Mouse (Mus musculus): ENCODE data around the gene Lpar3. TPM values are rescaled to one million over a fixed set of nuclear protein-coding genes. Genes with fewer than 3 reads are reported as not detected.
A peak's percentile ranks its signal among the peaks of the same experiment; 100 is the strongest.

Lpar3 gene
- total RNA-seq (2021), result under 1 TPM; 0.47 to 0.57 TPM

DNA sequence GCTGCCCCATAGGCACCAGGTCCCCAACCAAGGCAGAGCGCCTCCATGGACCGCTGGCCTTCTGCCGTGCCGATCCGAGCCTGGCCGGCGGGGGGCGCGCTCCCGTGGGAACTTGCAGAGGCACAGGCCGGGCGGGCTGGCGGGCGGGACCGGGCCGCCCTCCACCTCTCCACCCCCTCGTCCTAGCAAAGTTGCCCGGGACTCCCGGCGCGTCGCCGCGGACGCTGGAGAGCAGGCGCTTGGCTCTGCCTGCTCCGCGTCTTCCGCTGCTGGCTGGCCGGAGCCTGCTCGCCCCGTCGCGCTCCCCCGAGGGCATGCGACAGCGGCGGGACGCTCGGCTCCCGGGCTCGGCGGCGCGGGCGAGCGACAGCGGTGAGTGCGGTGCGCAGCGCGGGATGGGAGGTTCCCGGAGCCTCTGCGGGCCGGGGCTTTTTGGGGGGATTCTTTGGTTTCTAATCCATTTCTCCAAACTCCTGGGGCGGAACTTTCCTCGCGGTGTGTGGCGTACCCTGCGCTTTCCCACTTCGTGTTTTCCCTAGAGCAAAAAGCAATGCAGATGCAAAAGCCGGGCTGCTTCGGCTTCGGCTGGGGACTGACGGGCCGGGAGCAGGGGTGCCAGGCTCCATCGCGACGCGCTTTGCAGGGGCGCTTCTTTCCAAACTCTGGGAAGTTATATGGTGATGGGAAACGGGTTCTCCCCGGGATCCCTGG, at the start of gene Lpar3:
Gene Lpar3 (plus strand): TSS at position 188 of the 711 bp plus-strand sequence.
- DNase-seq (ENCODE audit: extremely low spot score in 1 of 2, low spot score in 1 of 2), result peak; percentile 35 to 51

GRCm38 (mm10) chr3:146173030-146173429, 47.7 kb upstream of the Lpar3 start:
- no peak for DNase-seq (ENCODE audit: extremely low spot score in 1 of 2, low spot score in 1 of 2)

DNA sequence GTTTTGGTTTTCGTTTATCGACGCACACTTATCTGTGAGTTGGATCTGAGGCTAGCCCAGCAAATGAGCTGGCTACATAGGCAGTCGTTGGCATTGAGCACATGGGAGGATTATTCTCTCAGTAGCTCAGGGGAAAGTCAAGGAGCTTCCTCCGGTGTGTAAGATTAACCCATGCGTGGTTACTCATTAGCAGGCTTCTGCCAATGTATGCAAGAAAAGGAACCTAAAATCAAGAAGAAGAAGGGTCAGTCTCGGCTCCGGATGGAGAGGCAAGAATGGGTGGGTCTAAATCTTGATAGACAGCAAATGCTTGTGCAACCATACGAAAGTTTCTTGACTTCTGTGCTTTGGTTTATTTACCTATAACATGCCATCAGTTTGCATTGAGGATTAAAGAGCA, 46.5 kb upstream of the Lpar3 start:
- DNase-seq (ENCODE audit: extremely low spot score in 1 of 2, low spot score in 1 of 2), result no peak

DNA sequence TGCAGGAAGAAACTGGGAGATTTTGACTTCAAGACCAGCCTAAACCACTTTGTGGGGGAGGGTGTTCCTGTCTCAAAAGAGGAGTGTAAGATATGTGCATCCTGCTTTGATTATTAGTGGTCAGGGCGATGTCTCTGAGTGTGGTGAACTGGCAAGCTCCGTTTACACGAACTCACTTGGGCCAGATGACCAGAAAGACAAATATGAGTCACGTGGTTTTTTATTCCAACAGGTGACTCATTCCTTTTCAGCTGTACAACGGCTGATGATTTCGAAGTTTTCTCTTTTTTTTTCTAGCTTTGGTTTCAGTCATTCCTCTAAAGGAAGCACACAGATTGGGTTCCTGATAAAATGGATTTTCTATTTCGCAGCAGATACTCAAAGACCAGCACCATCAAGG, 43.5 kb upstream of the Lpar3 start:
- DNase-seq (ENCODE audit: extremely low spot score in 1 of 2, low spot score in 1 of 2), result no peak

GRCm38 (mm10) chr3:146177748-146178582, 42.8 kb upstream of the Lpar3 start:
- peak; percentile 62 to 91 for DNase-seq (ENCODE audit: extremely low spot score in 1 of 2, low spot score in 1 of 2)

- no peak for DNase-seq (ENCODE audit: extremely low spot score in 1 of 2, low spot score in 1 of 2)
These were observed 40.4 kb upstream of the Lpar3 start for GRCm38 (mm10) chr3:146180341-146180740.

DNA sequence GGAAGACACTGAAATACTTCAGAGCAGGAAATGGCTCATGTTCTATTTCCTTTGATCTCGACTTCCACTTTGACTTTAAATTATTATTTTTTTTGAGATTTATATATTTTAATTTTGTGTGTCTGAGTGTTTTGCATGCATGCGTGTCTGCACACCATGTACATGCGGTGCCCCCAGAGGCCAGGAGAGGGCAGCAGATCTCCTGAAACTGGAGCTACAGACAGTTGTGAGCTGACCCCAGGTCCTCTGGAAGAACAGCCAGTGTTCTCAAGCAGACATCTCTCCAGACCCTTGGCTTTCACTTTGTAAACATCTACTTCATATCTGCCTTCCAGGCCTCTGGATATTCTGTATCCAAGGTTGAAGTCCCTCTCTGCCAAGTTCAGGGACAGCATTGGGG, 39.8 kb upstream of the Lpar3 start:
- peak in 1 of 2 experiments; percentile 62 for DNase-seq (ENCODE audit: extremely low spot score in 1 of 2, low spot score in 1 of 2)

GRCm38 (mm10) chr3:146184992-146185657, 35.6 kb upstream of the Lpar3 start:
- DNase-seq (ENCODE audit: extremely low spot score in 1 of 2, low spot score in 1 of 2), result peak; percentile 54 to 66

- no peak for DNase-seq (ENCODE audit: extremely low spot score in 1 of 2, low spot score in 1 of 2)
These were observed 34.7 kb upstream of the Lpar3 start for GRCm38 (mm10) chr3:146186033-146186432.

- DNase-seq (ENCODE audit: extremely low spot score in 1 of 2, low spot score in 1 of 2), result no peak
These were observed 30.8 kb upstream of the Lpar3 start for GRCm38 (mm10) chr3:146189933-146190332.

DNA sequence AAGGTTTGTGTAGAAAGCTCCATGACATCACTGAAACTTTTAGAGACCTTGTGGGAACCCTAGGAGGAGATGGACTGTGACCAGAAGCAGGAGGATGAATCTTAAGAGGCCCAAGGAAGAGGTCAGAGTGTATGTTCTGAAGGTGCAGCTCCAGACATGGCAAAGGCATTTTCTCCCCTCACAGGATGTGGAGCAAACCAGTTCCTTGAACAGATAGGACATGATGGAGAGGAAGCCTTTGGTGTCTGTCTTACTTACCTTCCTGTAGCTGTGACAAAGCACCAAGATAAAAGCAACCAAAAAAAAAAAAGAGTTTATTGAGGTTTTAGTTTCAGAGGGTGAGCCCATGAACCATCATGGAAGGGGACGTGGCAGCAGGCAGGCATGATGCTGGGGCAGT, 28.3 kb upstream of the Lpar3 start:
- DNase-seq (ENCODE audit: extremely low spot score in 1 of 2, low spot score in 1 of 2), result no peak

DNA sequence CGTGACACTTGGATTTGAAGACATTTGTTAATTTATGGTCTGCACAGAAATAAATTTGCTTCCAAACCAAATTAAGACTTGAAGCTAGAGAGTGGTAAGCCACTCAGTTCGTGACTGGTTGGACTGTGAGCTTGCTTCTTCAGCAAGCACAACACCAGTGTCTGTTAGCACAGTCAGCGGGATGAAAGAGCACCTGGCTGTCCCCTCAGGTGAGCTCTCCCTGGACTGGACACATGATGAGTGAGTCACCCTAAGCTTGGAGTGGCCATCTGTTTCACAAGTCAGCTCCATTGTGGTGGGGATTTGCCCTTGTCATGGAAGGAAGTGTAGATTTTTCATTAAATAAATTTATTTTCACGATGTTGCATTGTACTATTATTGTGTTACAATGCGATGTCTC, 25.6 kb upstream of the Lpar3 start:
- no peak for DNase-seq (ENCODE audit: extremely low spot score in 1 of 2, low spot score in 1 of 2)

DNA sequence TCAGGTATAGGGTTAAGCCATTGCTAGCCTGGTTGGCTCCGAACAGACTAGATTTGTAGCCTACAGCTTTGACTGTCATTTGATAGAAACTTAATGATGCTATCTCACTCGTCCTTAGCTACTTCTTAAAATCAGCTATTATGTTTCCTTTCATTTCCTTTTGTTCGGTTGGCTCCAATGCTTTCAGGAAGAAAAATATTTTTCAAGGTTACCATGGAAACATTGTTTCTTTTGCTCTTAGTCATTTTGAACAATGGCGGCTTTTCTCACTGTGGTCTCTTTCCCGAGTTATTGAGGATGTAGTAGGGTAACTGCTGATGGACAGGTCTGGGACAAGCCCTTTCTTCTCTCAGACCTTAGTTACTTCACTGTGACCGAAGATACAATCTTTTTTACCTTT, 24.5 kb upstream of the Lpar3 start:
- no peak for DNase-seq (ENCODE audit: extremely low spot score in 1 of 2, low spot score in 1 of 2)

GRCm38 (mm10) chr3:146196780-146197743, 23.7 kb upstream of the Lpar3 start:
- DNase-seq (ENCODE audit: extremely low spot score in 1 of 2, low spot score in 1 of 2), result no peak

GRCm38 (mm10) chr3:146197785-146198184, 23.0 kb upstream of the Lpar3 start:
- no peak for DNase-seq (ENCODE audit: extremely low spot score in 1 of 2, low spot score in 1 of 2)

GRCm38 (mm10) chr3:146198803-146199481, 21.8 kb upstream of the Lpar3 start:
- DNase-seq (ENCODE audit: extremely low spot score in 1 of 2, low spot score in 1 of 2), result no peak

DNA sequence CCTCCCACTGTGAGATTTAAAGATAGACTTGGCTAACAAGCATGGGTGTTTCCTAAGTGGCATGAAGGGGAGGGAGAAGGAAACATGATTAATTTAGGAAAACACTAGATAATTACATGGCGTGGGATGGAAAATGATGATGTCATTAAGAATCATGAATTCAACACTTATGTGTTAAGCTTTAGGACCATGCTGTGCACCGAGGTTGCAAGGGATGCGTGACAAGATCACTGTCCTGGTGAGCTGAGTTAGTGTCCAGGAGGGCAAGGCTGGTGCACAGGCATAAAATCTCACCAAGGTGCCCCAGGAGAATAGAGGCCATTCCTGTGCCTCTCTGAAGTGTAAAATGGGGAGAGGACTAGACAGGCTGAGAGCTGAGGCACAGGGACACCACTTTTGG, 21.3 kb upstream of the Lpar3 start:
- no peak for DNase-seq (ENCODE audit: extremely low spot score in 1 of 2, low spot score in 1 of 2)

DNA sequence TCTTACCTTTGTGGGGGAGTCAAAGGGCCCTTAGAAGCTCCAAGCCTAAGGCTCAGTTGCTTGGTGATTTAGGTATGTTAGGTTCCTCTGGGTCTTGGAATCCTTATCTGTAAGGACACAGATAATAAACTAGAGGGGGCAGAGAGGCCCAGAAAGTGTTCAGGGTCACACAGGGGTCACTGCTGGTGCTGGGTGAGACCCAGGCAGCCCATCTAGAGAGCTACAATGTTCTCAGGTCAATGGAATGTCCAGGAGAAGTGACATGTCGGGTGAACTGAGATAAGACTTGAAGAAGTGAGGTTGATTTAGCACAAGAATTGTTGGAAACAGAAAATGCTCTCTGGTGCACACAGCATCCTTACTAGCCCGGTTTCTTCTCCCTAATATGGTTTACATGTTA, 16.4 kb upstream of the Lpar3 start:
- no peak for DNase-seq (ENCODE audit: extremely low spot score in 1 of 2, low spot score in 1 of 2)

DNA sequence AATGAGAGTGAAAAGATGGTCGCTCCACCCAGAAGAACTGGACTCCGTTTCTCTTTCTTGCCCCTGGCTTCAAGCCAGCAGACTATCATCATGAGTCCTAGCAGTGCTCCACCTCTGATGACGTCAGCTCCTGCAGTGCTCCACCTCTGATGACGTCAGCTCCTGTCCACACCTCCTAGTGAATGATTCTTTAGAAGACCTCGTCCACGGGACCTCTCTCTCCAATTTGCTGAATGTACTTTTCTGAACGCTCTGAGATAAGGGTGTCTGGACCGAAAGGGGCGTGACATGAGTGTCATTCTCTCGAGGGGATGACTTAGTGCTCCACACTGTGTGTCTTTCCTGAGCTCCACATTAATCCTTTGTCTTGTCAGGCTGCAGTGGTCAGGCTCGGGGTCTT, 15.5 kb upstream of the Lpar3 start:
- DNase-seq (ENCODE audit: extremely low spot score in 1 of 2, low spot score in 1 of 2), result no peak

- no peak for DNase-seq (ENCODE audit: extremely low spot score in 1 of 2, low spot score in 1 of 2)
These were observed 14.1 kb upstream of the Lpar3 start for GRCm38 (mm10) chr3:146206635-146207034.

Measured in layer of hippocampus, postnatal 25 days (tissue).